Mouse (Mus musculus): ENCODE measurements at regions not wholly inside any gene's neighbourhood (a gene's known extent, or its start where the extent isn't known, plus 50 kb on each side); places are given as distances from the start of the nearest gene placed in this dataset.

DNA sequence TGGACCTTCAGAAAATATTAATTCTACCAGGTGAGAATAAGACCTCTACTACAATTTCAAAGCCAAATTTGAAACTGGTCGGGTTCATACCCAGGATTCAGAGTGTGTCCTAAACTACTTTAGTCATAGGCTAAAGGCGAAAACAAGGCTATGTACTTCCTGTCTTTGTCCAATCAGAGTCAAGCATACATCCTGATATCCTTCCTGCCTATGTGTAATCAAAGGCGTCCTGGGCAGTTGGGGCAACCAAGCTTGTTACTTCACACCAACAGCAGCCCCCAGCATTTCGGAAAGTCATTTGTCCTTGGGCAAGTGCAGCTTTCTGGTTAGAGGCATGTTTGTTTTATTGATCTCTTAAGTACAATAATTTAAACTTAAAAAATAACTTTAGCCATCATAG, 83.7 kb upstream of the Plcl2 start:
- TF ChIP-seq POLR2A (IDR thresholded peaks at IDR 0.05; ENCODE audit: borderline replicate concordance, control insufficient read depth, low read depth, low read length): no peak
- TF ChIP-seq CTCF (IDR thresholded peaks at IDR 0.05; ENCODE audit: control insufficient read depth, insufficient read depth, low read length): no peak

Measured in bone marrow, adult 2 months (tissue).